Mouse (Mus musculus): ENCODE data around the gene Krtap1-3.
"Not testable (repeated sequence)": the region's sequence is repeated elsewhere in the genome, so short reads cannot be mapped to it uniquely, and the experiment has no call there.

DNA sequence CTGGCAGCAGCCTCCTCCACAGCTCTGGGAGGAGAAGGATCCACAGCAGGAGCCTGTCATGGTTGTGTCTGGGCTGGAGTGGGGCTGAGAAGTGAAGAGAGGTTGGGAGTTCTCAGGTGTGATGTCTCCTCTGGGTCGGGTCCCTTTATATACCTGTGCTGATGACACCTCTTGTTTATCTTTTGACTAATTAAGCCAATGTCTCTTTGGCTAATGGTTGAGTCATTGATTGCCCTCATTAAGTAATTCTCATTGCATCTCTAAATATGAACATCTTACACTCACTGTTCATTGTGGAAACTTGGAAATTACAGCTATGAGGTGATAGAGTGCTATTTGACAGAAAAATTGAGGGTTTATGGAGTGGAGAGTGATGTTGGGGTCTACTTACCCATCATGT lies 12.1 kb upstream of the Krtap1-3 start, which contains the start of gene Gm11938:
- not testable (repeated sequence) for TF ChIP-seq EP300, CTCF (IDR thresholded peaks at IDR 0.05; ENCODE audit: low read depth)

Data from liver, postnatal 0 days (tissue).